Mouse (Mus musculus) intestine, postnatal 0 days (tissue): ENCODE measurements around the gene Cnga2. TPM values are rescaled to one million over a fixed set of nuclear protein-coding genes. Genes with fewer than 3 reads are reported as not detected.

Source experiments
- ATAC-seq: fragments of 200-750 bp; cut with Nextera tagmentation; 2 replicates; pipeline ENCODE4 v1.8.0; 2017; ENCODE audit warnings: mild to moderate bottlenecking, moderate TSS enrichment, moderate library complexity
- H3K27ac ChIP-seq: fragments of 300-500 bp; sonication (generic); 2 replicates; pipeline ENCODE4 v1.5.1; 2014; ENCODE audit warnings: mild to moderate bottlenecking, low read depth, low read length, moderate library complexity
- H3K27me3 ChIP-seq: fragments of 300-500 bp; sonication (generic); replicated peaks from 2 replicates; pipeline ENCODE4 v1.6.1; 2014; ENCODE audit warnings: low read length, mixed read lengths; ENCODE audit not compliant: control insufficient read depth, insufficient read depth
- H3K36me3 ChIP-seq: fragments of 300-500 bp; sonication (generic); 2 replicates; pipeline ENCODE4 v1.6.1; 2014; ENCODE audit warnings: mild to moderate bottlenecking, moderate library complexity; ENCODE audit not compliant: control insufficient read depth, insufficient read depth
- H3K4me1 ChIP-seq: fragments of 300-500 bp; sonication (generic); replicated peaks from 2 replicates; pipeline ENCODE4 v1.6.1; 2014; ENCODE audit warnings: antibody characterized with exemption, low read length, mixed read lengths; ENCODE audit not compliant: control insufficient read depth, insufficient read depth
- H3K4me2 ChIP-seq: fragments of 300-500 bp; sonication (generic); replicated peaks from 2 replicates; pipeline ENCODE4 v1.6.1; 2014; ENCODE audit warnings: low read depth, mild to moderate bottlenecking, moderate library complexity
- H3K4me3 ChIP-seq: fragments of 300-500 bp; sonication (generic); 2 replicates; pipeline ENCODE4 v1.5.1; 2014; ENCODE audit warnings: low read depth, low read length
- H3K9ac ChIP-seq: fragments of 300-500 bp; sonication (generic); 2 replicates; pipeline ENCODE4 v1.6.1; 2014; ENCODE audit warnings: mild to moderate bottlenecking, low read depth, low read length
- H3K9me3 ChIP-seq: fragments of 300-500 bp; sonication (generic); 2 replicates; pipeline ENCODE4 v1.6.1; 2016; ENCODE audit warnings: mixed run types; ENCODE audit not compliant: control insufficient read depth
- CTCF ChIP-seq: sonication (generic); IDR thresholded peaks from 2 replicates; pipeline ENCODE4 v1.5.1; 2016; ENCODE audit warnings: low read depth, mild to moderate bottlenecking, control low read depth, antibody characterized with exemption, moderate library complexity
- WGBS: fragments of 180-500 bp; shearing (Covaris S2); extraction: QIAGEN DNeasy Blood & Tissue Kit; methylation state at CpG from one replicate; pipeline ENCODE4 v1.1.7; 2014; 5-methylcytosine and 5-hydroxymethylcytosine counted together
- polyA plus RNA-seq: library from polyadenylated mRNA; unstranded; fragments of >200 nt; fragmentation: Nextera tagmentation; extraction: Ambion mirVana; gene quantifications from 2 replicates; pipeline ENCODE4 v1.2.1, GENCODE M21; 2015

Gene Cnga2
- polyA plus RNA-seq, 1 experiment from 2014 or later = not detected

DNA sequence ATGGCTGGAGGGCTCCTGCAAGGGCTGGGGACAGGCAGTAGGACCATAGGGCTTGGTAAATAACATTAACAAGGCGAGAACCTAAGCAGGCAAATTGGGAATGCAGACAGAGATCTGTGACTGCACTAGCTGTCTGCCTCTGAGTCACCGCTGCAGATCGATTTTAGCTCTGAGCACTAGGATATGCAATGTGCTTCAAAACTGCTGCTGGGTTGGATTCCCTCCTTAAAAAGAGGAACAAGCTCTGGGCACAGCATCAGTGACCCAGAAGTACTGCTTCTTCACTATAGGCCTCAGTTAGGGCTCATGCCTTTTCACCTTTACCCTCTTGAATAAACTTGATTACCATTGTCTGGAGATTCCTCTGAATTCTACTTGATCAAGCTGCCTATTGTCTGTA lies 31.9 kb downstream of the Cnga2 start:
- H3K4me3 ChIP-seq = no peak overlapping the region
- H3K9ac ChIP-seq = no peak overlapping the region
- no peak for TF ChIP-seq CTCF
- no peaks in the 10 kb centered on the region for H3K9me3 ChIP-seq
- H3K27ac ChIP-seq = no peak overlapping the region
- ATAC-seq = no peak
- H3K36me3 ChIP-seq = no peaks in the 10 kb centered on the region
- WGBS = 62% methylated on average over 3 of the region's 3 CpGs
- H3K4me2 ChIP-seq = no peak overlapping the region
- no peaks in the 10 kb centered on the region for H3K27me3 ChIP-seq
- no peaks in the 10 kb centered on the region for H3K4me1 ChIP-seq

- Histone ChIP-seq H3K27ac (no peak overlapping the region), H3K36me3 (no peaks in the 10 kb centered on the region), H3K27me3 (no peaks in the 10 kb centered on the region), H3K9me3 (no peaks in the 10 kb centered on the region), H3K9ac (no peak overlapping the region), H3K4me1 (no peaks in the 10 kb centered on the region), H3K4me3 (no peak overlapping the region), H3K4me2 (no peak overlapping the region)
- TF ChIP-seq CTCF = no peak
- ATAC-seq = no peak
- WGBS = 55% methylated on average over 3 of the region's 3 CpGs
Measured at GRCm38 (mm10) chrX:72044056-72044455, 52.4 kb downstream of the Cnga2 start.

DNA sequence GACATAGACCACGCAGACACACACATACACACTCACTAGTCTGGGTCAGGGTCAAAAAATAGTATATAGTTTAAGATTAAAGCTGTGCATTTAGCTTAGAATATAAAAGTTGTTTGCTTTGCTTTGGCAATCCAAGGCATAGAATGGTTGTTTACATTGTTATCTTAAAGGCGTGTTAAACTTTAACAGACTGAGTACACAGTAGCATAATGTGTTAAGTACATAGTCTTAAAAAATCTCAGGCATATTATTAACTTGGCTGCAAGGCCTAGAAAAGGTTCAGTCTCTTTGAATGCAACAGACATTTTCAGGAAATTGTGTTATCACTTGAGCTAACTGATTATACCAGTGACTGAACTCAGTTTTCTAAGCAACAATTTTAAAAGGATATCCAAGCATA lies 56.3 kb downstream of the Cnga2 start:
- Histone ChIP-seq H3K9me3 (no peaks in the 10 kb centered on the region), H3K27me3 (no peaks in the 10 kb centered on the region), H3K9ac (no peak overlapping the region), H3K4me2 (no peak overlapping the region), H3K4me3 (no peak overlapping the region), H3K4me1 (no peaks in the 10 kb centered on the region), H3K36me3 (no peaks in the 10 kb centered on the region), H3K27ac (no peak overlapping the region)
- ATAC-seq = no peak
- no peak for TF ChIP-seq CTCF
- 50% methylated on average over 2 of the region's 2 CpGs for WGBS

Other genes with a start within 250 kb of the Cnga2 start
- 40.8 and 43.6 TPM in 2 replicates for gene Vma21, start 175.9 kb upstream of the Cnga2 start, polyA plus RNA-seq
- not detected in 2 replicates for gene Gm1141, start 70.8 kb upstream of the Cnga2 start, polyA plus RNA-seq
- 2.0 and 2.1 TPM in 2 replicates for gene Prrg3, start 29.2 kb upstream of the Cnga2 start, polyA plus RNA-seq
- not detected in 2 replicates for gene Fate1, start 18.9 kb upstream of the Cnga2 start, polyA plus RNA-seq
- gene Magea4, start 230.2 kb downstream of the Cnga2 start, polyA plus RNA-seq = not detected in 2 replicates